Mouse (Mus musculus): Measurements from ENCODE around the gene Emp1. TPM values are rescaled to one million over a fixed set of nuclear protein-coding genes. Genes with fewer than 3 reads are reported as not detected.

Gene Emp1
- total and polyA plus RNA-seq, 3 experiments = not detected

DNA sequence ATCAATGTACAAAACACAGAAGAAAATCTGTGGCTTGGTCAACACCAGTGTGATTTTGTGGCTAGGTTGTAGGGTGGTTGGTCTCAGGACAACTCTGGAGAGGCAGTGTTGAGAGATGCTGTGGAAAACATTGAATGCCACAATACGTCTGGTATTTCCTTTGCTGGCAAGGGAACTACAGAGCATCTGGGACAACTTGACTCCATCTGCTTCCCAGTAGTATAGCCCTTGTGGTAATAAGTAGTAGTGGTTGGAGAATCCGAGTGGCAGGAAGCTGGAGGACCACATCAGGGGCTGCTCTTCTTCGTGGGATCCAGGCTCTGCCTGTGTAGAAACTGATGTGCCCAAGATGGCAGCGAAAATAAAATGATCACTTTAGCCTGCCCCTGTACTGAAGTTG is 30.4 kb upstream of the Emp1 start:
- no peak for TF ChIP-seq NELFE (IDR thresholded peaks at IDR 0.05; ENCODE audit: low read depth, low read length)
- Histone ChIP-seq H3K79me2 (ENCODE audit: control insufficient read depth, insufficient read depth, low read length, poor library complexity) (no peaks in the 10 kb centered on the region), H3K36me3 (ENCODE audit: control insufficient read depth in 1 of 2, insufficient read depth in 2 of 2, low read length in 2 of 2) (no peaks in the 10 kb centered on the region), H3K9ac (ENCODE audit: control insufficient read depth, low read depth, low read length, poor library complexity, severe bottlenecking) (no peak overlapping the region), H3K4me1 (ENCODE audit: control insufficient read depth in 1 of 2, insufficient read depth in 2 of 2, low read length in 2 of 2) (no peaks in the 10 kb centered on the region), H3K9me3 (replicated peaks; ENCODE audit: insufficient read depth, low read length) (no peaks in the 10 kb centered on the region), H3K4me3 (ENCODE audit: control insufficient read depth in 1 of 2, insufficient read depth in 1 of 2, low read depth in 2 of 2, low read length in 2 of 2) (no peak overlapping the region), H3K27ac (ENCODE audit: control insufficient read depth, low read depth, low read length) (no peak overlapping the region), H3K27me3 (ENCODE audit: control insufficient read depth in 1 of 2, insufficient read depth in 2 of 2, low read length in 2 of 2) (no peaks in the 10 kb centered on the region)
- no peak for DNase-seq (ENCODE audit: low read depth, low spot score)

DNA sequence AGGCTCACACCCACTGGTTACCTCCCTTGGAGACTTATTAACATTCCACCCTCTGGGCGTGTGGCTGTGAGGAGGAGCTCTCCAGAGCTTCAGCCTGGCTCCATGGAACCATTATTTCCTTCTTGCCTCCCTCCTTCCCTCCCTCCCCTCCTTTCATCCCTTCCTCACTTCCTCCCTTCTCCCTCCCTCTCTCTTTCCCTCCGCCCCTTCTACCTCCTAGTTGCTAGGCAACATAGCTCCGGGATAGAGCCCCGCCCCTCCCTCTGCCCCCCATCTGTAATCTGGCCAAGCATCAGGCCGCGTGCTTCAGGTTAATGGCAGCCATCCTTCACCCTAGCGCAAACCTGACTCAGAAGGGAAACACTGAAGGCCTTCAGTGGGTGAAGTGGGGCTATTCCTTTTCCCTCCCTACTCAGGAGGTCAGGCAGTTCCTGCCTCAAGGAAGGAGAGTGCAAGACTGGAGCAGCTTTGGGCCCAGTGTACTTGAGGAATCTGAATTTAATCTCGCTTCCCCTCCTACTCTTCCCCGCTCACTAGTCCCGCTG is 29.5 kb upstream of the Emp1 start:
- H3K36me3 ChIP-seq (ENCODE audit: control insufficient read depth in 1 of 2, insufficient read depth in 2 of 2, low read length in 2 of 2) = no peaks in the 10 kb centered on the region
- no peak for TF ChIP-seq NRF1 (IDR thresholded peaks at IDR 0.05; ENCODE audit: insufficient read depth, low read depth, low read length, poor library complexity, severe bottlenecking)
- no peak for TF ChIP-seq MAX (IDR thresholded peaks at IDR 0.05; ENCODE audit: low read length)
- no peak for TF ChIP-seq NELFE (IDR thresholded peaks at IDR 0.05; ENCODE audit: low read depth, low read length)
- TF ChIP-seq POLR2A (IDR thresholded peaks at IDR 0.05; ENCODE audit: control insufficient read depth in 1 of 2, insufficient read depth in 1 of 2, low read depth in 1 of 2, low read length in 2 of 2, poor library complexity in 1 of 2) = no peak
- TF ChIP-seq POLR2AphosphoS2 (IDR thresholded peaks at IDR 0.05; ENCODE audit: low read length) = no peak
- TF ChIP-seq JUND (IDR thresholded peaks at IDR 0.05; ENCODE audit: low read depth, low read length) = no peak
- TF ChIP-seq RAD21 (IDR thresholded peaks at IDR 0.05; ENCODE audit: low read depth, low read length) = no peak
- TF ChIP-seq KAT2A (conservative IDR thresholded peaks at IDR 0.05; ENCODE audit: low read depth, low read length) = no peak
- TF ChIP-seq TBP (IDR thresholded peaks at IDR 0.05; ENCODE audit: low read depth, low read length) = no peak
- no peak for TF ChIP-seq USF2 (IDR thresholded peaks at IDR 0.05; ENCODE audit: borderline replicate concordance in 1 of 2, insufficient read depth in 1 of 2, low read depth in 1 of 2, low read length in 2 of 2)
- no peak overlapping the region for H3K4me3 ChIP-seq (ENCODE audit: control insufficient read depth in 1 of 2, insufficient read depth in 1 of 2, low read depth in 2 of 2, low read length in 2 of 2)
- H3K27ac ChIP-seq (ENCODE audit: control insufficient read depth, low read depth, low read length) = no peak overlapping the region
- H3K27me3 ChIP-seq (ENCODE audit: control insufficient read depth in 1 of 2, insufficient read depth in 2 of 2, low read length in 2 of 2) = no peaks in the 10 kb centered on the region
- DNase-seq (ENCODE audit: low read depth, low spot score) = no peak
- no peaks in the 10 kb centered on the region for H3K9me3 ChIP-seq (replicated peaks; ENCODE audit: insufficient read depth, low read length)
- H3K79me2 ChIP-seq (ENCODE audit: control insufficient read depth, insufficient read depth, low read length, poor library complexity) = no peaks in the 10 kb centered on the region
- H3K4me1 ChIP-seq (ENCODE audit: control insufficient read depth in 1 of 2, insufficient read depth in 2 of 2, low read length in 2 of 2) = no peaks in the 10 kb centered on the region
- H3K9ac ChIP-seq (ENCODE audit: control insufficient read depth, low read depth, low read length, poor library complexity, severe bottlenecking) = no peak overlapping the region

DNA sequence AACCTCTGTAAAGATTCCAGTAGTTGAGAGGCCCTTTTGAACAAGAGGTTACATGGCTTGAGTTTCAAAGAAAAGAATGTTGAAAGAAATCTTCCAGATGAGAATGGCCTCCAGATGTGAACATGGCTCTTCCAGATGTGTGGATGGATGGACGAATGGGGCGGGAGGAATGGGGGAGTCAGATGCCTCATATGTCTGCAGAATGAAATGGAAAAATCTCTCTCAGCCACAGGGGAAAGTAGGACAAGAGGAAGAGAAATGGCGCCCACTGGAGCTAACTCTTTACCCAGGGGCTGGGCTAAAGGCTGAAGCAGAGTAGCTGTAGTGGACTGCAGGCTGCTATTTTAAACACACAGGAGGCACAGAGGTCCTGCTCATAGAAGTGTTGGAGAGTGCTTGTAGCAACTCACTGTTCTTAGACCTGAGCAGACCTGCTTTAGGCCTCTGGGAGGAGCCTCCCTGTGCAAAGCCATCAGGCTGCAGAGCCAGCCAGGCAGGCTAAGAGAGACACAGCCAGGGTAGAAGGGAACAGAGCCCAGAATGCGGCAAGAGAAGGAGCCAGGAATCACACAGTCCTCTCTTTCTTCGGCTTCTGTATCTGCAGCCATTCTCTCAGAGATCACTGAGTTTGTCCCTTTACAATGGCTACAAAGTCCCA is 28.2 kb upstream of the Emp1 start:
- Histone ChIP-seq H3K9ac (ENCODE audit: control insufficient read depth, low read depth, low read length, poor library complexity, severe bottlenecking) (no peak overlapping the region), H3K4me1 (ENCODE audit: control insufficient read depth in 1 of 2, insufficient read depth in 2 of 2, low read length in 2 of 2) (no peaks in the 10 kb centered on the region), H3K27me3 (ENCODE audit: control insufficient read depth in 1 of 2, insufficient read depth in 2 of 2, low read length in 2 of 2) (no peaks in the 10 kb centered on the region), H3K27ac (ENCODE audit: control insufficient read depth, low read depth, low read length) (no peak overlapping the region), H3K36me3 (ENCODE audit: control insufficient read depth in 1 of 2, insufficient read depth in 2 of 2, low read length in 2 of 2) (no peaks in the 10 kb centered on the region), H3K9me3 (replicated peaks; ENCODE audit: insufficient read depth, low read length) (no peaks in the 10 kb centered on the region), H3K4me3 (ENCODE audit: control insufficient read depth in 1 of 2, insufficient read depth in 1 of 2, low read depth in 2 of 2, low read length in 2 of 2) (no peak overlapping the region), H3K79me2 (ENCODE audit: control insufficient read depth, insufficient read depth, low read length, poor library complexity) (no peaks in the 10 kb centered on the region)
- no peak for TF ChIP-seq JUND (IDR thresholded peaks at IDR 0.05; ENCODE audit: low read depth, low read length)
- TF ChIP-seq SMC3 (IDR thresholded peaks at IDR 0.05; ENCODE audit: low read depth, low read length) = no peak
- no peak for TF ChIP-seq GABPA (IDR thresholded peaks at IDR 0.05; ENCODE audit: low read depth, low read length)
- no peak for TF ChIP-seq MYB (IDR thresholded peaks at IDR 0.05; ENCODE audit: low read depth, low read length)
- TF ChIP-seq MXI1 (IDR thresholded peaks at IDR 0.05; ENCODE audit: low read depth, low read length) = no peak
- no peak for TF ChIP-seq GATA1 (IDR thresholded peaks at IDR 0.05; ENCODE audit: low read depth, low read length)
- DNase-seq (ENCODE audit: low read depth, low spot score) = no peak

Measured in MEL (cell line).